Mouse (Mus musculus) E14TG2a.4 (cell line): ENCODE data around the gene Grb7.

Experiments
- CTCF ChIP-seq: conservative IDR thresholded peaks from 2 replicates; pipeline ENCODE4 v1.5.1; 2014; ENCODE audit warnings: low read length
- NANOG ChIP-seq: IDR thresholded peaks from 2 replicates; pipeline ENCODE4 v1.6.1; 2014; ENCODE audit warnings: borderline replicate concordance, low read length, mixed read lengths

DNA sequence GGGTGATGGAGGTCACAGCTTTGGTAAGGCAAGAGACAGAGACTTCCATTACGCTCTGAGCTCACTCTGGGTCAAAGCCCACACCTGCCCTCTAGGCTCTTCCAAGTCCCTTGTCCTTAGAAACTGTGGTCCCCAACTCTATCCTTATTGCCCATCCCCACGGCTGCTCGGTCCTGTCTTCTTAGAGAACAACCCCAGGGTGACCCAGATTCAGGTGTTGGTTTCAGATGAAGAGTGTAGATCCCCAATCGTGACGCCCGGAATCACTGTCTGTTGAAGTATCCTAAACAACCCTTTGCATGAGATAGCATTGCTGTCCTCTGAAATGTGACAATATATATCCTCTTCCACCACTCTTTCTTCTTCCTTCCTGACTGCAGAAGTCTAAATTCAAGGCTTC lies 16.1 kb downstream of the Grb7 start:
- TF ChIP-seq CTCF (no peak), NANOG (no peak)
